Mouse (Mus musculus) fat pad, adult 2 months (tissue): ENCODE data around the gene Usp39.
A peak's percentile ranks its signal among the peaks of the same experiment; 100 is the strongest.

ENCODE experiments used
- DNase-seq: peaks from one replicate; pipeline ENCODE4 v3.0.0-alpha.2; 2011; ENCODE audit warnings: low read depth, low spot score; ENCODE audit errors: extremely low read depth

Gene Usp39

GRCm38 (mm10) chr6:72371571-72371970 is 26.6 kb upstream of the Usp39 start:
- no peak for DNase-seq

GRCm38 (mm10) chr6:72371147-72371546 is 26.2 kb upstream of the Usp39 start:
- no peak for DNase-seq

- DNase-seq = no peak
These were observed 25.1 kb upstream of the Usp39 start for GRCm38 (mm10) chr6:72370091-72370490.

- no peak for DNase-seq
These were observed 24.6 kb upstream of the Usp39 start for GRCm38 (mm10) chr6:72369557-72369956.

- DNase-seq = no peak
These were observed 22.5 kb upstream of the Usp39 start for GRCm38 (mm10) chr6:72367460-72367974.

GRCm38 (mm10) chr6:72366844-72367443 is 22.0 kb upstream of the Usp39 start, which contains the start of gene Rnf181:
Gene Rnf181, minus strand, starts transcription at chr6:72366956.
- DNase-seq = no peak

- DNase-seq = no peak
These were observed 21.3 kb upstream of the Usp39 start for GRCm38 (mm10) chr6:72366304-72366703.

- no peak for DNase-seq
These were observed 20.0 kb upstream of the Usp39 start for GRCm38 (mm10) chr6:72364985-72365384.

GRCm38 (mm10) chr6:72364009-72364408 is 19.0 kb upstream of the Usp39 start:
- DNase-seq = no peak

- peak; percentile 93 for DNase-seq
These were observed 17.4 kb upstream of the Usp39 start for GRCm38 (mm10) chr6:72362132-72363028.

GRCm38 (mm10) chr6:72361121-72361551 is 16.2 kb upstream of the Usp39 start:
- no peak for DNase-seq

GRCm38 (mm10) chr6:72360599-72360935 is 15.6 kb upstream of the Usp39 start:
- DNase-seq = no peak

GRCm38 (mm10) chr6:72359891-72360598 is 15.1 kb upstream of the Usp39 start:
- no peak for DNase-seq

- no peak for DNase-seq
These were observed 14.4 kb upstream of the Usp39 start for GRCm38 (mm10) chr6:72359343-72359742.

GRCm38 (mm10) chr6:72358086-72358764 is 13.2 kb upstream of the Usp39 start:
- DNase-seq = no peak

- no peak for DNase-seq
These were observed 12.4 kb upstream of the Usp39 start for GRCm38 (mm10) chr6:72357164-72358079.

GRCm38 (mm10) chr6:72356001-72356532 is 11.1 kb upstream of the Usp39 start:
- no peak for DNase-seq

- DNase-seq = no peak
These were observed 10.3 kb upstream of the Usp39 start, which contains the start of gene Tmem150a for GRCm38 (mm10) chr6:72355066-72355911. Gene Tmem150a, plus strand, starts transcription at chr6:72355447.

- DNase-seq = no peak
These were observed 9.0 kb upstream of the Usp39 start for GRCm38 (mm10) chr6:72354025-72354424.
